Mouse (Mus musculus) adrenal gland, postnatal 10 days (tissue): Measurements from ENCODE around the gene Hoxb8. TPM values are rescaled to one million over a fixed set of nuclear protein-coding genes. Genes with fewer than 3 reads are reported as not detected.
A peak's percentile ranks its signal among the peaks of the same experiment; 100 is the strongest.

ENCODE experiments used
- DNase-seq: peaks from one replicate; pipeline ENCODE4 v3.0.0; 2021; ENCODE audit warnings: mixed read lengths
- total RNA-seq, 2 experiments: library from RNA; stranded (reverse); gene quantifications; 2 replicates each; pipeline ENCODE4 v1.2.3; 2021

The Hoxb8 gene
- total RNA-seq, 2 experiments from 2014 or later, result 38.5 to 44.0 TPM

DNA sequence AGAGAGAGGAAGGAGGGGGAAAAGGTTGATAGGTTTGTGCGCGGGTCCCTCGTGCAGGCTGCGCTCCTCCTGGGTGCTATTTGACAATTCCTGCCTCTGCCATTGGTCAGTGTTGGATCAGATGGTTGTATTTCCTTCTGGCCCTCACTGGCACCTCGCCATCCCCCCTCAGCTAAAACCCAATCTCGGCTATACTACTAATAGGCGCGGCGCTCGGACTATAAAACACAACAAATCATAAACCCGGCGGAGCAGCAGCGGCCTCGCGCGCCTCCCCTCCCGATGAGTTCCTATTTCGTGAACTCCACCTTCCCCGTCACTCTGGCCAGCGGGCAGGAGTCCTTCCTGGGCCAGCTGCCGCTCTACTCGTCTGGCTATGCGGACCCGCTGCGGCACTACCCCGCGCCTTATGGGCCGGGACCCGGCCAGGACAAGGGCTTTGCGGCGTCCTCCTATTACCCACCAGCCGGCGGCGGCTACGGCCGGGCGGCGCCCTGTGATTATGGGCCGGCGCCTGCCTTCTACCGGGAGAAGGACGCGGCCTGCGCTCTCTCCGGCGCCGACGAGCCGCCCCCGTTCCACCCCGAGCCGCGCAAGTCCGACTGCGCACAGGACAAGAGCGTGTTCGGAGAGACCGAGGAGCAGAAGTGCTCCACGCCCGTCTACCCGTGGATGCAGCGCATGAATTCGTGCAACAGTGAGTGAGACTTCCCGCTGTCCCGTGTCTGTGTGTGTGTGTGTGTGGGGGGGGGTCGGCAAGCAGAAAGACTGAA, 17.4 kb downstream of the Hoxb8 start:
- DNase-seq, result peak; percentile 87

- DNase-seq, result no peak
Measured at GRCm38 (mm10) chr11:96299781-96300180, 18.1 kb downstream of the Hoxb8 start.

GRCm38 (mm10) chr11:96300354-96301063, 18.8 kb downstream of the Hoxb8 start:
- no peak for DNase-seq

DNA sequence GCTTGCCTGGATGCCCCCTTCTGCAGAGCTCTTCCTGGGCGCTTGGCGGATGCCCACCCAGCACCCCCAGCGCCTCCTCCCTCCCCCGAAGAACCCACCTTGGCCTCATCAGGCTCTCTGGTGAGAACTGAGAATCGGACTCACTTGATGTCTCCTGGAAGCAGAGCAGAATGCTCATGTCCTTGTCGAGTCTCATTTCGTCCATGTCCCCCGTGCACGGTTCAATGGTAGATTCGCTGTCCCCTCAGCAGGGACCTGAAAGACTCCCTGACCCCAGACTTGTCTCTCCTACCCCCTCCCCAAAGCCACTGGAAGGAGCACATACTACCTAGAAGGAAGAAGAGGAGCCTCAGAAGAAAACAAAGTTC, 19.3 kb downstream of the Hoxb8 start:
- no peak for DNase-seq

DNA sequence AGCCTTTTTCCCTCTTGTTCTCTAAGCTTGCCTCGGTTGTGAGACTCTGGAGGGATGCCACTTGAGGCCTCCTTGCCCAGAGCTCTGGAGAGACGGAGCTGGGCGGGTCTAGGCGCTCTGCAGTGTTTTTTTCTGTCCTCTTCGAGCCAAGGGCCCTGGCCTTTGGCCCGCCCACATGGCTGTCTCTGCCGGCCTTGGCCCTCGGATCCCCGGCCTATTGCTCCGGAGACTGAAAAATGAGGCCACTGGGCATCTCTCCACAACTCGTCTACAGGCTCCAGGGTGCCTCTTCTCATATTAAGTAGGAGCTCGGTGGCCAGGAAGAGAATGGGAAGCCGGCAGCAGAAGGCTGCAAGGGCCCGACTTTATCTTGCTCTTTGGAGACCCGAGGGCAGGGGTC, 20.1 kb downstream of the Hoxb8 start:
- peak; percentile 91 for DNase-seq

DNA sequence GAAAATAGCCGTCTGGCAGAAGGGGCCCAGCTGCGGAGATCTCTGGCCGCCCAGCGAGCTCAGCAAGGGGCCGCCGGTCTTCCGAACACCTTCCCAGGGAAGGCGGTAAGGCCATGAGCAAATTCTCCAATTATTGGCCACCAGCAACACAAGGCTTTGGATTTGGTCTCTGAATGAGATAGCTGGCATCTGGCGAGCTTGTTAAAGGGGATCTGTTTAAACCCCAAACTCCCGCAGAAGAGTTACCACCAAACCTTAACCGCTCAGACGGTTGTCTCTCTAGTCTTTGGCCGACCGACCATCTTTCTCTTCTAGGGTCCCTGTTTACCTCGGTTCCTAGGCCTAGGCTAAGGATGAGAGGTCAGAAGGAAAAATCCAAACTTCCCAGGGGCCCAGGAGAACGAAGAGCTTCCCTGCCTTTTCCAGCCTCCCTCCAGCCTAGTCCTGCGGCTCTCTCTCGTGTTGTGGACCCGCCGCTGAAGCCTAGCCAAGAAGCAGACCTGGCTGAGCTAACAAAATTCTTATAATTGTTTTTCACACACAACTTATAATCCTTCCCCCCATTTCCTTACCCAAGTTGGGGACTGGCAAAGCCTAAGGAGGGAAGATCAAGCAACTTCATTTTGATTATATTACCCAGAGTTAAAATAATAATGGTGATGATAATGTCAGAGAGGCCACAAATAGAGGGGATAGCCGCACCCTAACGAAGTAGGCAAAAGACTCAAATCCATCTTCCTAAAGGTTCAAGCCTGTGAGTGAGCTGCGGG, 20.9 kb downstream of the Hoxb8 start:
- DNase-seq, result no peak

DNA sequence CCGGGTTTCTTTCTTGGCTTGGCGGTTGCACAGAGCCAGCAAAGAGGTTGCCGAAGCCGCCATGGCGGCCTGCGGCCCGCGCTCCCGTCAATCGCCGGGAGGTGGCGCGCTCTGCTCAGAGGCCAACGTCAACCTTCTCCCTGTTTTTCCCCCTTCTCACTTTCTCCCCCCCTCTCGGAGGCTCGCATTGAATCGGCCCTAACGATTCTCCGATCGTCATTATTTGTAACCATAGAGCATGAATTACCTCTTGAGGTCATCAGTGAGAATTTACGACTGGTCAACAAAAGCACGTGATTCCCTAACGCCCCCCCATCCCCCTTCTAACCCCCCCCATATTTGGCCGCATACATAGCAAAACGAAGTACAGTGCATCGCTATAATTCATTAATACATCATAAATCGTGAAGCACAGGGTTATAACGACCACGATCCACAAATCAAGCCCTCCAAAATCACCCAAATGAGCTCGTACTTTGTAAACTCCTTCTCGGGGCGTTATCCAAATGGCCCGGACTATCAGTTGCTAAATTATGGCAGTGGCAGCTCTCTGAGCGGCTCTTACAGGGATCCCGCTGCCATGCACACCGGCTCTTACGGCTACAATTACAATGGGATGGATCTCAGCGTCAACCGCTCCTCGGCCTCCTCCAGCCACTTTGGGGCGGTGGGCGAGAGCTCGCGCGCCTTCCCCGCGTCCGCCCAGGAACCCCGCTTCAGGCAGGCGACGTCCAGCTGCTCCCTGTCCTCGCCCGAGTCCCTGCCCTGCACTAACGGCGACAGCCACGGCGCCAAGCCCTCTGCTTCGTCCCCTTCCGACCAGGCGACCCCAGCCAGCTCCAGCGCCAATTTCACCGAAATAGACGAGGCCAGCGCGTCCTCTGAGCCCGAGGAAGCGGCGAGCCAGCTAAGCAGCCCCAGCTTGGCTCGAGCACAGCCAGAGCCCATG, 21.7 kb downstream of the Hoxb8 start, which contains the start of gene Hoxb5:
Hoxb5 (plus strand) TSS at position 186 of the 949 bp plus-strand sequence.
- DNase-seq, result peak; percentile 94

- DNase-seq, result no peak
Measured at GRCm38 (mm10) chr11:96304381-96305195, 22.9 kb downstream of the Hoxb8 start.

GRCm38 (mm10) chr11:96305505-96306182, 23.9 kb downstream of the Hoxb8 start:
- no peak for DNase-seq

GRCm38 (mm10) chr11:96306183-96306907, 24.6 kb downstream of the Hoxb8 start:
- DNase-seq, result no peak

GRCm38 (mm10) chr11:96306908-96307269, 25.2 kb downstream of the Hoxb8 start:
- DNase-seq, result no peak

DNA sequence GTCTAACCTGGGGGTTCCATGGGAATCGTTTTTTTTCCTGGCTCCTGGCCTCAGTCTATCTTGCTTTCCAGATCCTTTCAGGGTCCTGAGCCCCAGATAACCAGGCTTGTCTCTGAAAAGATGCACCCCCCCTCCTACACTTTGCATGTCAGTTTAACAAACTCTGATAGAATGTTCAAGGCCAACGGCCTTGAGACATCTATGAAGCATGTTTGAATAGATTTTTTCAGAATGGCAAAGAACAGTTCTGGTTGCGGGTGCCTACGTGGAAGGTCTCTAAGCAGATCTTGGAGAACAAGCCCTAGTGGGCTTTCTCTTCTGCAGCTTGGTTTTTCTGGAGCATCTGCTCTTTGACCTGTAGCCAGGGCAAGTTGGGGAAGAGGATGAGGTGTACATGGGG, 27.1 kb downstream of the Hoxb8 start:
- DNase-seq, result no peak

- no peak for DNase-seq
Measured at GRCm38 (mm10) chr11:96309288-96309687, 27.6 kb downstream of the Hoxb8 start.

- no peak for DNase-seq
Measured at GRCm38 (mm10) chr11:96310183-96310938, 28.7 kb downstream of the Hoxb8 start.

DNA sequence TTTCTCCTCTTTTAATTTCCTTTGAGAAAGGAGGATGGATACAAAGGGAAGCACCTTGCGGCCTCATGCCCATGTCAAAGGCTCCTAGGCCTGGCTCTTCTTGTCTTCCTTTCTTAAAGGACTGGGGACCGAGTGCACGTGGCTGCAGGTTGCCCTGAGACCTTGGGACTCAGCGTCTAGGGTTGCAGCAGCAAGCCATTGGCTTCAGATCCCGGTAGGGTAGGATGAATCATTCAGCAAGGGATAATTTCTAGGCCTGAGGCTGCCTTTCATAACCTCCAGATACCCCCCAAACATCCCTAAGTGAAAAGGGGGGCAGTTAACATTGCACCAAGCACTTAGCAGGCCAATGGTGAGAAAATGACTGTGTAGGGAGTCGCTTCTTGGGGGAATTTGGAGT, 29.4 kb downstream of the Hoxb8 start:
- no peak for DNase-seq

GRCm38 (mm10) chr11:96311520-96312417, 30.1 kb downstream of the Hoxb8 start:
- DNase-seq, result peak; percentile 81

DNA sequence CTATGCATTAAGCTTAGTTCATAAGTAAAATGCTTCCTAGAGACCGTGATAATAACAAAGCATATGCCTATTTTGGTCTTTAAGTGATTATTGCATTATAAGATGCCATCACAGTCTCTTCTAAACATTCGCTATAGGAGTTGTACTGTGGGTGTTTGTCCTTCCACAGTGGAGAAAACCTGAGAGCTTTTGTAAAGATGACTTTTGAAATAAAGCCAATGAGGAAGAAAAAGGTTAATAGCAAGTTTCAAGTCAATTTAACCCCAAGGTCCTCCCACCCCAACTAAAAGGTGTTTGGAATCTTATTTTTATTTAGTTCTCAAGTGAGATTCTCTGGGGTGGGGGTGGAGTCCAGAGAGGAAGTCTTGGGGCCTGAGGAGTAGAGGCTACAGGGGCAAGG, 31.4 kb downstream of the Hoxb8 start:
- no peak for DNase-seq
